Mouse (Mus musculus): ENCODE results near the gene Kazn.
A peak's percentile ranks its signal among the peaks of the same experiment; 100 is the strongest.

Gene Kazn

DNA sequence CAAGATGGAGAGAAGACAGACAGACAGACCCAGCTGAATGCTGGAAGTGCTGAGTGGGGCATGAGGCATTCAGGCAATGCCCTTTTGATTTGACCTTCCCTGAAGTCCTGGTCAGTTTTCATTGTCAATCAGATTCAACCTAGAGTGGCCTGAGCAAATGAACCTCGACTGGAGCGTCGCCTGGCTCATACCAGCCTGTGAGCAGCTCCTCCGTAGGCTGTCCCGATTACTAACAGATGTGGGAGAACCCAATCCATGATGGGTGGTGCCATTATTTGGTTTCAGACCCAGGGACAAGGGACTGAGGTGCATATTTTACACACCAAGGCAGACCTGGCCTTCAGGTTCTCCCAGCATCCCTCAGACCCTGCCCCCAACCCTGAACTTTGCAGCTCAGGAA, 1.7 kb upstream of the Kazn start:
- DNase-seq = no peak

DNA sequence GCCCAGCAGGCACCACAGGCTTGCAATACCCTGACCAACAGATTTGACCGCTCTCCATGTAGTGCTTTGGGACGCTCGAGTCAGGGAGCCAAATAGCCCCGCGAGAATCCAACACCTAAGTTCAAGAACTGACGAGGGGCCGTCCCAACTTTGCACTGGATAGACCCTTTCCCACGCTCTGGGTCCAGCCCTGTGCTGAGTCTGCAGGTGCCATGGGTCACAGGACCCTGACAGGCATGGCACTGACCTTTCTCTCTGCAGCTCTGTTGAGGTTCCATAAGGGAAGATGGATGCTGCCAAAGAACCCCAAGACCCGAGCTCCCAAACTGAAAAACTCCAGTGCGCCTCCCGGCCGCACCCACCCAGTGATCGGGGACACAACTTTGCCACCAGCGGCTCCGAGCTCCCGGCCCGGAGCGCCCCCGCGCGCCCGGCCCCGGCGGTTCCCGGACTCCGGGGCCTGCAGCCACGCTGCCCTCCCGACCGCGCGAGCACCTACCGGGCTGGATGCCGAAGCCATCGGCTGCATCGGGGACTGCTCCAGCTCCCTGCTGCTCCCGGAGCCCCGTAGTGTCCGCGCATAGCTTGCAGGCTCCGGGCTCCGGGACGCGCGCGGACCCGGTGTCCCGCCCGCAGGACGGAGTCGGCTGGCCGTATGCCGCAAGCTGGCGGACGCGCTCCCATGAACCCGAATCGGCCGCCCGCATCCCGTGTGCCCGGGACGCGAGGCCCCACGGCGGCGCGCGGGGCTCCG, 538 bp downstream of the Kazn start:
- peak; percentile 46 for DNase-seq

DNA sequence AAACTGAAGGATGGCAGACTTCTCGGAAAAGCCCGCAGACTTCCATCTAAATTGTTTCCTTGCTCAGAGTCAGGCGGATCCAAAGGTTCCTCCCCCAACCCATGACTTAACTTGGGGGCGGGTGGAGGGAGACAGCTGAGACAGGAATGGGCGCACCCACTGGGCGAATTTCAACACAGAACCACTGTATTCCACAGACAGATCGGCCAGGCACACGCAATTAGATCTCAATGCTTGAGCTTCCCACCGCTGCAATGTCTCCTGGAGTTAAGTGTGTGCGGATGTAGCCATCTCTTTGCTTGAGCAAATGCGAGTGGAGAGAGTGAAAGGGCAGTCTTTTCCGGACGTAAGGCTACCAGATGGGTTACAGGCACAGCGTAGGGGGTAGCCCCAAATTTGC, 1.2 kb downstream of the Kazn start:
- DNase-seq = no peak

DNA sequence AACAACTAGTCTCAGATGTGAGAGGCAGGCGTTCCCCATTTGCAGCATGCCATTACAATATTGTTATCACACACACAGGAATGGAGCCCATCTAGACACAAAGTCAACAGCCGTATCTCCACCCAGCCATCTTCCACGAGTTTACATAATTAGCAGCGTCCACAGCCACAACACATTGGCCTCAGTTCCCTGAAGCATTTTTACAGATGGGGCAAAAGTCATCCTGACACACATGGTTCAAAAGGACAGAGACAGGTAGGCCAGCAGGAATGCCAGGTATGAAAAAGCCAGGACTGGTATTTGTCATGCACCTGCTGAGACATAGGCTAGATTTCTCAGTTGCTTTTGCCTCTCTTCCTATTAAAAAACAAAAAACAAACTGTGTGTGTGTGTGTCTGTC, 2.5 kb downstream of the Kazn start:
- no peak for DNase-seq

DNA sequence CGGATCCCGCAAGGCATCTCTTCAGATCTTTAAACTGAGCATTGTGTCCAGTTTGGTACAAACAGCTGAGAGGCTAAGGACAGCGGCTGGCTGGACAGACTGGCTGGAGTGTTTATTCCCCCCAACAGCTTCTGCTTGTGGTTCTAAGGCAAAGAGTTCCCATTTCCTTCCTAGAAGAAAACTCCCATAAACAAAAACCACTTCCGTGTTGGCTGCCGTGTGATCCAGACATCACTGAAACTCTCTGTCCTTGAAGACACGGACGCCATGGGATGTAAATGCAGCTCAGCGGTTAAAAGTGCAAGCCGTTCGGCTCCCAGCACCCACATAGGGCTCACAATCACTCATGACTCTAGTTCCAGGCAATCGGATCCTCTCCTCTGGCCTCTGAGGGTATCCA, 3.8 kb downstream of the Kazn start:
- DNase-seq = no peak

DNA sequence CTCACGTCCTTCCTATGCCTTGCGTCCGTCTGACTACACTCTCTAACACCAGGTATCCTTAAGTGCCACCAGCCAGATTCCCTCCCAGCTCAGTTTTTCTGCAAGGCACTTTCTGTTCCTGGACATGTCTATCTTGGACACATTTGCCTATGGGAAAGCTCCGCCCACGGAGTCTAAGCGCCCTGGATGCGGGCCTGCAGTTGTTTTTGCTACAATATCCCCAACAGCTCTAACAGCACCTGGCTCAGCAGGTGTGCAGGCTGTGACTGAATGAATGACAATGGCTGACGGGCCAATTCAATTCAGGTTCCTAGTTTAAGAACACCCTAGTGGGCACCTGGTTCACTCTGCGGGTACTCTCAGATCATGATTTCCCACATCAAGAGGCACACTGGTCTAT, 4.4 kb downstream of the Kazn start:
- DNase-seq = no peak

DNA sequence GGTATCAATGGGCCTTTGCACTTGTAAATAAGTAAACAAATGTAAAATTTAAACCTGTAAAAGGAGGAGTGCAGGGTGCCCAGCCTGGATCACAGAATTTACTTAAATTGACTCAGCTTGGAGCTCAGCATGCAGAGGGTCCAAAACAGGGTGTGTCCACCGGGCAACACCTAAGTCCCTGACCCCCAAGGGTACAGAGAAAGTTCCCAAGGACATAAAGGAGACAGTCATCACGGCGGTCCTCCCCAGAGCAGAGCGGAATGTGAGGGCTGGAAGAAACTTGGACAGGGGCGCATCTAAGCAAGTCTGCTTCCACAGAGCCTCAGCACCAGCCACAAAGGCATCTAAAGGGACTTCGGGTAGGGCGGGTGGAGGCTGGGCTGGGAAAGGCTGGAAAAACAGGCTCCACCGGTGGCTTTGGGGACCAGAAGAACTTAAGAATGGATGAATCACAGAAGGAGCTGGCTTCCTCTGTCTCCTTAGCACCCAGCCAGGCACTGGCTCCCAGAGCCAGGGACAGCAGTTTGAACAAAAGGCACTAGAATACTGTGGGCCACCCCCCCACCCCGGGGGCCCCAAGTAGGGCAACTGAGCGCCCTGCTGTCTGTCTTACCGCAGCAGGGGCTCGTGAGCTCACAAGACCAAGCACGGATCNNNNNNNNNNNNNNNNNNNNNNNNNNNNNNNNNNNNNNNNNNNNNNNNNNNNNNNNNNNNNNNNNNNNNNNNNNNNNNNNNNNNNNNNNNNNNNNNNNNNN, 10.2 kb downstream of the Kazn start:
- no peak for DNase-seq

DNA sequence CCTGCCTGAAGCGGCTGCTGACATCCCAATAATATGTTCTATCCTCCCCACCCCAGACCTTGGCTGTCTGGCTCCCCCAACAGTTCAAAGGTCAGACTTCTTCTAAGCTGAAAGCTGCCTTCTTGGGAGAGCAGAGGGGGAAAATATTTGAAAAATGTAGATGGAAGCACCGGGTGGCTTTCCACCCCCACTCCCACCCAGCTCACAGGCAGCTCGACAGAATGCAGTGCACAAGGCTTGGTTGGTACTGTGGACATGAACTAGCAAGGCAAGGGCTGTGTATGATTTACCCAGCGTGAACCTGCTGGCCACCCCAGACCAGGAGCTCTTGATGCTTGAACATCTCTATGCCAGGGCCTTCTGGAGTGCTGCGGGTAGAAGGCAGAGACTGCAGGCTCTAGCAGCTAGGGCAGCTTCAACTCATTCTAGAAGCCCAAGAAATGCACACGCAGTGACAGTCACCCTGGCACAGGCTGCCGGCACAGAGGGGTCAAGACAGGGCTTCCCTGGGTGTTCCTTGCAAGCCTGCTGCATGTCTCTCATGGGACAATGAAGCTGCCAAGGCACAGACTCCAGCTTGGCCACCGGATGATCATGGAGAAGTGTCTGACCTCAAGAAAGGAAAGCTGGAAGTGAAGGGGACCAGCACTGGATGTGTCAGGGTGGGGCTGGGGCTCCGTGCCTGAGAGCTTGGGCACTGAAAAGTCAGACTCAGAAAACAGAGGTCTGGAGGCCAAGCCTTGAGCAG, 15.1 kb downstream of the Kazn start:
- DNase-seq = no peak

DNA sequence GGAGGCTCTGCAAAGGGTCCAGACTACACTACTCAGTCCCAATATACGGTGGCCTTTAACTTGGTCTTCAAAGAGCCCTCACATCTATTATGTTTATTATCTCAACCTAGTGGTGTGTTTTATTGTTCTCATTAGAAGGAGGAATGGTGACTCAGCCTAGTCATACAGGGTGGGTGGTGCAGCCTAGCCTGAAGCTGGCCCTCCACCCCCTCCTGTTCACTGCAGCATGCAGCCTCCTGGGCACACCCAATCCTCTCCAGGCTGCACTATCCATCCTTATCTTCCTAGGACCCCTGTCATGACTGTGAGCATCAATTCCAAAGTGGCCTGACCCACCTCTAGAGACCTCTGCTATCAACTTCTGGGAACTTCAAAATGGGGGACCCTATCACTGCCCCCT, 16.8 kb downstream of the Kazn start:
- DNase-seq = no peak

DNA sequence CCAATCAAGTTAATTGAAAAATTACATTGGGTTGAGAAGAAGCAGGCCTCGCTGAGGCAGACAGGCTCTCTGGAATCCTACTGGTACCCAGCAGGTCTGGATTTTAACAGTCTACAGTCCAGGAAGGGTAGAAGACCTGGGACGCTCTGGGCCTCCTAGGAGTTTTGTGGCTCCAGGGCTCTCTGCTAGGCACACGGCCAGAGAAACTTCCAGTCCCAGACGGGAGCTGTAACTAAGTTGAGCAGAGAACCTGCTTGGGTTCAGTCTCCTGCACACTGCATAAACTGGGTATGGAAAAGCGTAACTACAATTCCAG, 17.5 kb downstream of the Kazn start:
- DNase-seq = no peak

DNA sequence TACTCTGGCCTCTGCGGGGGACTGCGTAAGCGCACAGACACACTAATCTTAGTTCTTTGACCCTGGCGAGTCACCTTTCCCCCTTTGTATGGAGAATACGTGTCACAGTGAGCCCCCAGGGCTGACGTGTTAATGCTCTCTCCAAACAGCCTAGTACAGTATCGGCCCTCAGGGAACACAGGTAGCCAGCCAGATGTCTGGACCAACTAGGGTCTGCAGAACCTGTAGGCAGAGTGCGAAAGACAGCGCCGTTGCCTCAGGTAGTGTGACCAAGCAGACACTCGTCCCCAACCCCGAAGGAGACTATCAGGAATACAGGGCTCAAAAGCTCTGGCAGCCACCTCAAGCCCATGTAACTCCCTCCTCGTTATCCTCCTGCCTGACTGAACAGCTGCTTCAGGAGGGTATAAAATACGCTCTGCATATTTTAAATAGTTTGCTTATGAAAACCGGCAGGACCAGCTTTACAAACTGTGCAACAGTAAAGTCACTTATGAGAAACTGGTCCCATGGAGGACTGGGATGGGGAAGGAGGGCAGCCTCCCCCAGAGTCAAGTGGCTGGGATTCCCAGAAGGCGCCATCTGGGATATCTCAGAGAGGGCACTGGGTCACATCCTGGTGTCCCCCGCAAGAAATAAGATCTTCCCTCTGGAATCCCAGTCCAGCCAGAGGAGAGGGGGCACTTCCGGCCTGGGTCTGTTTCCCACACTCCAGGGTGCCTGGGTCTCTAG, 18.0 kb downstream of the Kazn start:
- peak; percentile 34 for DNase-seq

DNA sequence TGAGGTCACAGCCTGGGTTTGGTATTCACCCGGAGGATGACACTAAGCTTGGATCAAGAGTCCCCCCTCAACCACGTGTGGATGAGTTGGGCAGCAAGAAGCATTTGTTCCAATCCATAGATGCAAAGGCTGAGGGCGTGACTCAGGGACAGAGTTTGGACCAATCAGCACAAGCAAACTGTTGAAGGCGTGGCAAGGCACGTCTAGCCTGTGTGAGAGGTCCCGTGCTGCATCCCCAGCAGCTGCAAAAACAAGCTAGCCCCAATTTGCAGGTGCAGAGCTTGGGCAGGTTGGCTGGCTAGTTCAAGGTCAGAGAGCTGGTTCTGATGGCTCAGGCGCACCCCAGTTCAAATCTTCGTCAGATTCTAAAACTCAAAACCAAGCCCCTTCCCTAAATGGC, 20.2 kb downstream of the Kazn start:
- DNase-seq = no peak

DNA sequence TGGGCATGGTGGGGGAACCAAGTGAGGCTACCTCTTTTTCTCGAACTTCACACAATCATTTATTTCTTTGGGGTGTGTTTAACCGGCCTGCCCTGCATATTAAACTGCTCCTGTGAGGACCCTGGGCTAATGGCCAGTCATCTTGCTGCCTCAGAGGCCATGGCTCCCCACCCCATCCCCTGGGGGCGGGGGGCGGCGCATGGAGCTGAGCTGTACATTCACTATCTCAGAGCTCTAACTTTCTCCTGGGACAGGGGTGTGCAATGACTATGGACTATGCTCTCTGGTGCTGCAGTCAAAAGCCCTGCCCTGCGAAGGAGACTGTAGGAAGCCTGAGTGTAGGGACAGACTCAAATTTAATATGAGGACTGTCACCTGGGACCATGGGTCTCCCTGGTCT, 22.2 kb downstream of the Kazn start:
- DNase-seq = no peak

DNA sequence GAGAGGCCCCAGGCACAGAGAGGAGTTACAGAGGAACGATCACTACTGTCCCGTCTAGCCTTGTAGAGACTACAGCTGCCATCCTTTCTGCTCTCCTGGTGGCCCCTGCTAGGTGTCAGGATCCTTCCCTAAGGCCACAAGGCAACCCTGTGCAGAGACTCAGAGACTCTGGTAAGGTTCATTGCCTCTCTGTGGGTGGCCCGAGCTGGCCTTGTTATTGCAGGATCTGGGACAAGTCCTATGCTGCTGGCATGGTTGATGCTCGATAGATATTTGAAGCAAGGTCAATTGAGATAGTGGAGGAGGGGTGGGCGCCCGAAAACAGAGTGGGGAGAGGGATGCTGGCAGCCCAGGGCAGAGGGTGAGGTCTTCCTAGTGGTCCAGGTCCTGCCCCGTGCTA, 23.4 kb downstream of the Kazn start:
- no peak for DNase-seq

DNA sequence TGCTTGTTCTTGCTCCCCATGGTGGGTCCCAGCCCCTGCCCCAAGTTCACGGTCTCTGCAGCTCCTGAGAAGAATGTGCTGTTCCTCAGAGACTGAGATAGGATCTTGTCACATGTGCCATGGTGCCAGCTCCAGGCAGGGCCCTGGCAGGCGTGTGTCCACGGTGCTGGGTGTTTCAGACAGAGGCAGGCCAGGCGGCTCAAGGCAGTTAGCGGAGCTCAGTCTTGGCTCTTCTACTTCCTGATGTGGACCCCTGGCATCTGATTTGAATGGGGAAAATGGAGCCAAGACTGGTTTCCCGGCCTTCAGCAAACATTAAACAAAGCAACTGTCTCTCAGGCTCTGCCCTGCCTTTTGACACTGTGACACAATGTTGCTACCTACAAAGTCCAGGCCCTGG, 24.7 kb downstream of the Kazn start:
- DNase-seq = no peak

DNA sequence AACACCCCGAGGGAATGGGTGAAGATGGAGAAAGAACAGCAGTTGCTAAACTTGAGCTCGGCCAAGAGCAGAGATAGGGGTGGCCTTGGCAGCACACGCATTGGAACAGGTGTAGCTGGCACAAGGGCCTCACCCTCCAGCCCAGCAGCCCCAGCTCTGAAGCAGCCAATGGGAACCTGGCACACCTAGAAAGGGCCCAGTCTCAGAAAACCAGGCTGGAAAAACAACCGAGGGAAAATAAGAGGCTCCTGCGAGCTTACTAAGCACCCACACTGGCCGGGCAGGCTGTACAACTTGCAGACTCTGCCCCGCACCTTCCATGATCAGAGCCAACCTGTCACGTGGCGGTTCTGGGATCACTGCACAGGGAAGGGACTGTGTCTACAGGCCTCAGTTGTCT, 26.8 kb downstream of the Kazn start:
- no peak for DNase-seq

DNA sequence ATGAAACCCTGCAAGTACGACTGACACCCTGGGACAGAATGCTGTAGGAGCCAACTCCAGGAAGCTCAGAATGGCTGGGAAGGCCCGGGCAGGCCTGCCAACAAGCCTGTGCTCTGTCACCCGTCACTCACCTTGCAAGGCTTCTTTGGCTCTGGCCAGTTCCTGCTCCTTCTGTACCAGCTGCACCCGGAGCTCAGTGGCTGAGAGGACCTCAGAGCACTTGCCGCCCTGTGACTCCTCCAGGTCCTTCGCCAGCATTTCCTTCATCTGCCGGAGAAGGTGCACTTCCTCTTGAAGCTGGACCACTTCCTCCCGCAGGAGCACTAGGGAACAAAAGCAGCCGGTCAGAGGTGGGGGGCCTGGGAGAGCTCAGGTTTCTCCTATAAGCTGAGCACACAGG, 29.3 kb downstream of the Kazn start:
- no peak for DNase-seq

DNA sequence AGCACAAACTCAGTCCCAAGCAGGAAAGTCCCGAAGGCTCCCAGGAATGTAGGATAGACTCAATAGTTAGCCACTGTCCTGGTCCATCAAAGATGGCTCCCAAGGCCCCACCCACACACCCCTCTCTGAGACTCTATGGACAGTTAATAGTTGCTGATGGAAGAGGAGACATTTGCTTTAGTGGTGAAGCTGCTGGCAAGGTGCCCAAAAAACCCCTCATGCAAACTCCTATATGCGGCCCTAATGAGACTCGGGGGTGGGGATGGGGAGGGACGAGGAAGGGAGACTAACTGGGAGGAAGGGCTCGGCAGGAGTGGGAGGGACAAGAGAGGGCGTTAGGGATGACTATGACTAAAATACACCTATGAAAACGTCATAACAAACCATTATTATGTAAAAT, 29.7 kb downstream of the Kazn start:
- no peak for DNase-seq

DNA sequence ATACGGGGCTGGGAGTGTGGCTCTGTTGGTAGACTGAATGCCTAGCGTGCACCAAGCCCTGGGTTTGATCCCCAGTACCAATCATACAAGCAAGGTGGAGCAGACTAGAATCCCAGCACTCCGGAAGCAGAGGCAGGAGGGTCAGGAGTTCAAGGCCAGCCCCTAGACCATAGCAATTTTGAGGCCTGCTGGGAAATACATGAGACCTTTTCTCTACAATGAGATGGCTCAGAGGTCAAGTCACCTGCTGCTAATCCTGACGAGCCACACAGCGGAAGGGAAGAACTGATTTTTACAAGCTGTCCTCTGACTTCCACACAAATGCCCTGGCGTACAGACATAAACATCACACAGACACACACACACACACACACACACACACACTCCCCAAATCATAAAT, 33.5 kb downstream of the Kazn start:
- DNase-seq = no peak

DNA sequence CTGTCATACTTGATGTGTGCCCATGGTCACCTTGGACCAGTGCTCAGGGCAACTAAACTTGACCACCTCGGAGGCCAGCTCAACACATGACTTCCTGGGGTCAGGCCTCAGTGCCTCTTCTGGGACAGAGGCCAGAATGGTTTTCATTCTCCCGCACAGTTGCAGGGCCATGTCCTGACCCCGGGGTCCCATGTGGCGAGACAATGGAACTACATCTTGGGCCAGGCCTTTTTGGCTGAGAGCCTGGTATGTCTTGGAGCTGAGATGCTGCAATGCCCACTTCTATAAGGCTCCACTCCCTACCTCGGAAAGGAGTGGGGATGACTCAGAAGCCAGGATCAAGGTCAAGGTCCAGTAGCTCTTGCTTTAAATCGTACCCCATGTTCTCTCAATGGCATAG, 42.6 kb downstream of the Kazn start:
- DNase-seq = no peak

DNA sequence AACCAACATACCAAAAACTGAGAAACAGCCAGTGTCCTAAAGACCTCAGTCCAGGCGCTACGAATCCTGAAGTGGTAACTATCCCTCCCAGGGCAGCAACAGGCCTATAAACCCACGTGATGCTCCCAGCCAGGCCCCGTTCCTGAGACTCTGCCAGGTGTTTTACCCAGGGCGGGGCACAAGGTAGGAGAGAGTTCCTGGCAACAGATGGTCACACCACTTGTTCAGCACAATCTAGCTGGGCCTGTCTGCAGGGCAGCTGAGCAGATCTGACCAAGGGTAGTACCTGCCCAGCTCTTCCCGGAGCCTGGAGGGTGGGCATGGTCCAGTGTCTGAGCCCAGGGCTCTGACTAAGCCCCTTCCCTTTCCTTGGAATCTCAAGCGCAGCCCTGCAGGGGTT, 45.4 kb downstream of the Kazn start:
- no peak for DNase-seq

DNA sequence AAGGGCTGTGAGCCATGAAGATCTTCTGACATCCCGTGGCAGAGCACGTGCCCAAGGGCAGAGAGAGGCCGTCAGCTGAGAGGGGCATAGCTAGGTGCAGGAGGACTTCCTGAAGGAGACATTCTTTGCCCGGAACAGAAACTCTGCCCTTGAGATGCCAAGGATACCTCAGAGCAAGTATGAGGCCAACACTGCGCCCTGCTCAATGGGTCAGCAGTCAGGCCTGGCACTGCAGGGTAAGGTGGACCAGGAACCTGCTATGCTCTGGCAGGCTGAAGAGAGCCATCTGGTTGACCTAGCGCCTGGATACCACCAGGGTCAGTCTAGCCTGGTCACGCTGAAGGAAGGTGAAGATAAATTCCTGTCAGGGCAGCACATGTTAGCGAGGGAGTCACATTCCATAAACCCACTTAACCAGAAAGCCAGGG, 46.0 kb downstream of the Kazn start:
- no peak for DNase-seq

DNA sequence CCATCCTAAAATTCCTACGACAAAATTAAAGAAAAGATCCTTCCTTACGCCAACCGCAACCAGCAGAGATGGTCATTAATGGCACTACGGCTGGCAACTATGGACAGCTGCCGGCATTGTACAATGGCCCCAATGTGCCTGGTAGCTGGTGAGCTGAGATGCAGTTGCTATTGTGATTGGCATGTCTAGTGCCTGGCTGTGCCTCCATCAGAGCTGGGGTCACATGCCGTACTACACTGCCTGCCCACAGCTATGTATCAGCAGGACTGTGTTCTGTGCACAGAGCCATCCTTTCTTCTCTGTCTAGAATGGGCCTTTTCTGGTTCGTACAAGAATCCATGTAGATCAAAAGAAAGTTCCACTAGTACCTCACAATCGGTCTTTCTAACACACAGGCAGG, 49.2 kb downstream of the Kazn start:
- DNase-seq = no peak

DNA sequence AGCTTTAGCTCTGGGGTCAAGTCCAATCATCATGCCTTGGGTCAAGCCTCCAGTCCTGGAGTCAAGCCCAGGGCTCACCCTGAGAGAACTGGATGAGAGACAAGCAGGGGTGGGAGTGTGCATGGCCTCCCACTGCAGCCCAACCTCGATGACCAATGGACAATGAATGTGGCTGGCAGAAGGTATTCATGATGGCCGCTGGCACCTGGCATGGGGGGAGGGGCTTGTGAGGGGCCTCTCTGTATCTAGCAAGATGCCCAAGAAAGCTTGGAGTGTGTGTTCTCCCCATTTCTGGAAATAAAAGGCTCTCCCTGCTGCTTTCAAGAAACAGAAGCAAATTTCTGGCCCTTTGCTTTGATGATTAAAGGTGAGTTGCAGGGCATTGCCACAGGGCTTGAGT, 50.7 kb downstream of the Kazn start:
- DNase-seq = no peak

All from liver (tissue).